Mouse (Mus musculus) embryo, embryonic 9.5 days (tissue): ENCODE data around the gene Sytl1.

Source experiments
- DNase-seq: peaks from one replicate; pipeline ENCODE4 v3.0.0-alpha.2; 2017; ENCODE audit errors: extremely low spot score

The Sytl1 gene

GRCm38 (mm10) chr4:133211751-133212561 is 51.0 kb downstream of the Sytl1 start, which contains the start of the genes Cd164l2 and Gpr3:
Gene Cd164l2 (plus strand): TSS chr4:133212131.
Gene Gpr3 (minus strand): TSS chr4:133212536.
- no peak for DNase-seq

GRCm38 (mm10) chr4:133210788-133211390 is 52.0 kb downstream of the Sytl1 start:
- no peak for DNase-seq

- no peak for DNase-seq
These were observed 52.7 kb downstream of the Sytl1 start for GRCm38 (mm10) chr4:133210023-133210787.

GRCm38 (mm10) chr4:133209366-133209765 is 53.5 kb downstream of the Sytl1 start:
- DNase-seq, result no peak

GRCm38 (mm10) chr4:133204379-133204778 is 58.5 kb downstream of the Sytl1 start:
- no peak for DNase-seq

- DNase-seq, result no peak
These were observed 59.3 kb downstream of the Sytl1 start for GRCm38 (mm10) chr4:133203591-133203990.
